Mouse (Mus musculus) small intestine, adult 2 months (tissue): ENCODE measurements at regions not wholly inside any gene's neighbourhood (a gene's known extent, or its start where the extent isn't known, plus 50 kb on each side); places are given as distances from the start of the nearest gene placed in this dataset.
A peak's percentile ranks its signal among the peaks of the same experiment; 100 is the strongest.

Experiments used
- CTCF ChIP-seq: fragments of 200-500 bp; IDR thresholded peaks from 2 replicates; pipeline ENCODE4 v1.5.1; 2012; ENCODE audit warnings: low read depth, mild to moderate bottlenecking, control low read depth, inconsistent platforms, low read length, moderate library complexity, mixed read lengths; ENCODE audit not compliant: insufficient replicate concordance, insufficient read length; ENCODE audit errors: extremely low read depth
- POLR2A ChIP-seq: fragments of 200-500 bp; IDR thresholded peaks from 2 replicates; pipeline ENCODE4 v1.6.1; 2012; ENCODE audit warnings: low read depth, mild to moderate bottlenecking, control low read depth, inconsistent platforms, low read length, moderate library complexity

DNA sequence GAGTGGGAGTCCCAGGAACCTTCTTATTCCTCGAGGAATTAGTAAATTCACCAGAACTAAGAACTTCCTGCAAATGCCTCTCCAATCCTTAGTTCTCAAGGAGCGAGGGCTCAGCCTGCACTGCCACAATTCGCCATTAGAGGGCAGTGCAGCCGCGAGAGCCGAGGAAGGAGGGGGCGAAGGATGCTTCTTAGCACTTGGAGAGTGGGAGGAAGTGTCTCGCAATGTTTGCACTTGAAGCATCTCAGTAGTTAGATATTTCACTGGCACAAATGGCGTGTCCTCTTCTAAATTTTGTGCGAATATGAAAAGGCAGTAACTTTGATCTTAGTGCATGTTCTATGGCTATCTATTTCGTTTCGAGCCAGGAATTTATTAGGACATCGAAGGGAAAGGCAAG lies 59.0 kb upstream of the Slc30a5 start:
- TF ChIP-seq CTCF = peak; percentile 97
- no peak for TF ChIP-seq POLR2A
